Comparison of ENCODE assay signal across 8 mouse cellular contexts in the genomic region with DNA sequence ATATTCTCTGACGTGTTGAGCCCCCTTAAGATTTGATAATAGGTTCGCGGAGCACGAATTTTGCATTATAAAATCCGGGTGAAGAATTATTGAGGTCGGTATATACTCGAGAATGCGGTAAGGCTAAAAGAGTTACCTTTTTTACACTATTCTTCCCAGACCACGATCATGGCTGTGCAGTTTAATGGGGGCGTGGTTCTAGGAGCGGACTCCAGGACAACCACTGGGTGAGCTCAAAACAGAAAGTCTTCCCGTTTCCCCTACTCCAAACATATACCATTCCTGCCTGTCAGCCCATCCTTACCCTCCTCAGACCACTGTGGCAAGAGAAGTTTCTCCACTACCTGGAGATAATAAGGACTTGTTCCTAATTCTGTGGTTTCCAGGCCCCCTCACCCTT. TPM values are rescaled to one million over a fixed set of nuclear protein-coding genes. Genes with fewer than 3 reads are reported as not detected.
DNase-seq lines count a peak whose midpoint lies in the region; ATAC-seq lines count a peak whose summit lies in the region.

No protein-coding gene starts in this region.

- peak overlapping the region; percentile 73 to 92 for H3K4me3 ChIP-seq in heart, embryonic 14.5 days (ENCODE audit: control insufficient read depth in 1 of 2, insufficient read depth in 1 of 2, low read depth in 1 of 2, low read length in 2 of 2)
- H3K4me3 ChIP-seq in heart, embryonic 16.5 days (ENCODE audit: low read length), result peak overlapping the region; percentile 71

- DNase-seq in heart, adult 8-10 months (ENCODE audit: low spot score), result no peak
- peak; percentile 62 for DNase-seq in MN1 (ENCODE audit: low spot score)
- DNase-seq in urinary bladder, postnatal 10 days (ENCODE audit: low spot score), result no peak
- DNase-seq in urinary bladder, postnatal 25 days (ENCODE audit: low spot score), result no peak
- no peak for DNase-seq in left cerebral cortex, postnatal 25 days (ENCODE audit: low spot score in 2 of 2)

- no peaks in the 10 kb centered on the region for H3K27me3 ChIP-seq in heart, embryonic 14.5 days (ENCODE audit: control insufficient read depth, insufficient read depth, low read length)
- no peaks in the 10 kb centered on the region for H3K27me3 ChIP-seq in heart, embryonic 16.5 days (ENCODE audit: control insufficient read depth, insufficient read depth, low read length)

- peak overlapping the region; percentile 84 for H3K9ac ChIP-seq in heart, embryonic 14.5 days (ENCODE audit: low read length)
- H3K9ac ChIP-seq in heart, embryonic 16.5 days (ENCODE audit: low read length), result peak overlapping the region; percentile 76

- H3K9me3 ChIP-seq in heart, embryonic 14.5 days (ENCODE audit: control insufficient read depth, low read length), result no peaks in the 10 kb centered on the region
- H3K9me3 ChIP-seq in heart, embryonic 16.5 days (replicated peaks; ENCODE audit: control insufficient read depth, low read length), result no peaks in the 10 kb centered on the region

- H3K4me1 ChIP-seq in heart, embryonic 14.5 days (ENCODE audit: control insufficient read depth in 2 of 2, insufficient read depth in 2 of 2, low read length in 2 of 2), result peaks cover 0 to 5% of the 10 kb centered on the region in 2 experiments; a peak in 2 of 4 replicates
- peaks cover 8% of the 10 kb centered on the region for H3K4me1 ChIP-seq in heart, embryonic 16.5 days (ENCODE audit: control insufficient read depth, insufficient read depth, low read length)

- H3K36me3 ChIP-seq in heart, embryonic 14.5 days (ENCODE audit: control insufficient read depth, insufficient read depth, low read length), result peaks cover 27% of the 10 kb centered on the region
- H3K36me3 ChIP-seq in heart, embryonic 16.5 days (ENCODE audit: control insufficient read depth, insufficient read depth), result peaks cover 26% of the 10 kb centered on the region

- peak overlapping the region; percentile 75 for H3K4me2 ChIP-seq in heart, embryonic 14.5 days (ENCODE audit: low read length)
- peak overlapping the region; percentile 68 for H3K4me2 ChIP-seq in heart, embryonic 16.5 days (ENCODE audit: low read depth, low read length)

- H3K27ac ChIP-seq in heart, embryonic 14.5 days (replicated peaks in 1 of 2; ENCODE audit: control insufficient read depth in 1 of 2, insufficient read depth in 1 of 2, low read depth in 2 of 2, low read length in 2 of 2), result 0 out of 4 replicates have a peak overlapping the region, but pooled peaks of 1 of the 2 experiments have one; percentile 10
- no peak overlapping the region for H3K27ac ChIP-seq in heart, embryonic 16.5 days (ENCODE audit: low read length)

- intact Hi-C loops in left cerebral cortex, postnatal 25 days (cut with DNase I), result loop anchor here (1.0 kb wide), 1 partner anchor 36 kb away; no protein-coding TSS in a partner anchor

- 2% methylated on average over 12 of the region's 12 CpGs for WGBS in heart, embryonic 14.5 days
- WGBS in heart, embryonic 16.5 days, result 1% methylated on average over 12 of the region's 12 CpGs

- no peak for ATAC-seq in heart, embryonic 14.5 days (ENCODE audit: insufficient number of reproducible peaks, insufficient read depth, low FRiP score, low read depth)
- ATAC-seq in heart, embryonic 16.5 days (replicated peaks; ENCODE audit: extremely low read depth, insufficient read depth, low FRiP score), result no peak
- ATAC-seq in megakaryocyte-erythroid progenitor cell, adult 5-6 weeks (replicated peaks; ENCODE audit: low FRiP score, low TSS enrichment, poor library complexity, severe bottlenecking), result 0 out of 2 replicates have a peak, but pooled peaks have one; percentile 42

RNA-seq across cellular contexts. Expression of a gene that starts 0.6 kb away (rescaled TPM):
- 625 and 657 TPM in 2 replicates for polyA plus RNA-seq in heart, embryonic 14.5 days (2014; fragmentation: Nextera tagmentation; extraction: Ambion mirVana)
- total RNA-seq in heart, adult 8-10 months (2022), result 100 to 1,000 TPM; 218 to 249 (median 234) TPM
- 607 and 623 TPM in 2 replicates for polyA plus RNA-seq in heart, embryonic 16.5 days (2015; fragmentation: Nextera tagmentation; extraction: Ambion mirVana)
- 299 and 333 TPM in 2 replicates for total RNA-seq in megakaryocyte-erythroid progenitor cell, adult 5-6 weeks (2014; fragmentation: Nextera tagmentation)
- total RNA-seq in megakaryocyte-erythroid progenitor cell, adult 5-6 weeks (2017), result 225 and 305 TPM in 2 replicates
- 100 to 1,000 TPM; 172 to 186 TPM for total RNA-seq in left cerebral cortex, postnatal 25 days (2021)

RNA-seq across cellular contexts. Expression of a gene that starts 6.7 kb away (rescaled TPM):
- polyA plus RNA-seq in heart, embryonic 14.5 days (2014; fragmentation: Nextera tagmentation; extraction: Ambion mirVana), result 0.27 and 0.49 TPM in 2 replicates
- not detected for total RNA-seq in heart, adult 8-10 months (2022)
- polyA plus RNA-seq in heart, embryonic 16.5 days (2015; fragmentation: Nextera tagmentation; extraction: Ambion mirVana), result 0.16 and 0.37 TPM in 2 replicates
- total RNA-seq in megakaryocyte-erythroid progenitor cell, adult 5-6 weeks (2014; fragmentation: Nextera tagmentation), result not detected in 2 replicates
- total RNA-seq in megakaryocyte-erythroid progenitor cell, adult 5-6 weeks (2017), result not detected in 2 replicates
- total RNA-seq in left cerebral cortex, postnatal 25 days (2021), result not detected

RNA-seq across cellular contexts. Expression of a gene that starts 7.0 kb away (rescaled TPM):
- not detected in 2 replicates for polyA plus RNA-seq in heart, embryonic 14.5 days (2014; fragmentation: Nextera tagmentation; extraction: Ambion mirVana)
- total RNA-seq in heart, adult 8-10 months (2022), result not detected
- polyA plus RNA-seq in heart, embryonic 16.5 days (2015; fragmentation: Nextera tagmentation; extraction: Ambion mirVana), result not detected in 2 replicates
- not detected in 2 replicates for total RNA-seq in megakaryocyte-erythroid progenitor cell, adult 5-6 weeks (2014; fragmentation: Nextera tagmentation)
- total RNA-seq in megakaryocyte-erythroid progenitor cell, adult 5-6 weeks (2017), result not detected in 2 replicates
- not detected for total RNA-seq in left cerebral cortex, postnatal 25 days (2021)

RNA-seq across cellular contexts. Expression of a gene that starts 11.3 kb away (rescaled TPM):
- polyA plus RNA-seq in heart, embryonic 14.5 days (2014; fragmentation: Nextera tagmentation; extraction: Ambion mirVana), result 0.32 and 0.43 TPM in 2 replicates
- not detected for total RNA-seq in heart, adult 8-10 months (2022)
- 0.31 and 1.3 TPM in 2 replicates for polyA plus RNA-seq in heart, embryonic 16.5 days (2015; fragmentation: Nextera tagmentation; extraction: Ambion mirVana)
- not detected in 2 replicates for total RNA-seq in megakaryocyte-erythroid progenitor cell, adult 5-6 weeks (2014; fragmentation: Nextera tagmentation)
- not detected in 2 replicates for total RNA-seq in megakaryocyte-erythroid progenitor cell, adult 5-6 weeks (2017)
- total RNA-seq in left cerebral cortex, postnatal 25 days (2021), result not detected

RNA-seq across cellular contexts. Expression of a gene that starts 14.1 kb away (rescaled TPM):
- polyA plus RNA-seq in heart, embryonic 14.5 days (2014; fragmentation: Nextera tagmentation; extraction: Ambion mirVana), result 11.1 and 11.7 TPM in 2 replicates
- 1 to 10 TPM; 6.2 to 8.6 (median 8.2) TPM for total RNA-seq in heart, adult 8-10 months (2022)
- polyA plus RNA-seq in heart, embryonic 16.5 days (2015; fragmentation: Nextera tagmentation; extraction: Ambion mirVana), result 9.1 and 12.0 TPM in 2 replicates
- total RNA-seq in megakaryocyte-erythroid progenitor cell, adult 5-6 weeks (2014; fragmentation: Nextera tagmentation), result not detected in 2 replicates
- 0.47 TPM in 1 of 2 replicates, not detected in the other for total RNA-seq in megakaryocyte-erythroid progenitor cell, adult 5-6 weeks (2017)
- total RNA-seq in left cerebral cortex, postnatal 25 days (2021), result 10 to 100 TPM; 13.0 to 15.2 TPM
